Mouse (Mus musculus): ENCODE measurements at regions not wholly inside any gene's neighbourhood (a gene's known extent, or its start where the extent isn't known, plus 50 kb on each side); places are given as distances from the start of the nearest gene placed in this dataset.

- Histone ChIP-seq H3K4me3 (ENCODE audit: insufficient read depth, poor library complexity, severe bottlenecking) (no peak overlapping the region), H3ac (ENCODE audit: control insufficient read depth, insufficient read length, low read depth) (no peak overlapping the region), H3K79me2 (ENCODE audit: control insufficient read depth, insufficient read depth) (no peaks in the 10 kb centered on the region), H3K36me3 (ENCODE audit: control insufficient read depth, insufficient read depth) (no peaks in the 10 kb centered on the region), H3K27me3 (ENCODE audit: control insufficient read depth, insufficient read depth, insufficient read length) (no peaks in the 10 kb centered on the region), H3K79me3 (ENCODE audit: low read depth) (no peaks in the 10 kb centered on the region)
- TF ChIP-seq MAX (IDR thresholded peaks at IDR 0.05) = no peak
- TF ChIP-seq CEBPB (IDR thresholded peaks at IDR 0.05; ENCODE audit: low read depth) = no peak
- TF ChIP-seq USF1 (IDR thresholded peaks at IDR 0.05; ENCODE audit: low read depth) = no peak
- TF ChIP-seq MYOD1 (IDR thresholded peaks at IDR 0.05; ENCODE audit: control insufficient read depth, insufficient read length, low read depth) = no peak
- TF ChIP-seq CTCF (IDR thresholded peaks at IDR 0.05; ENCODE audit: control insufficient read depth, insufficient read depth, insufficient read length) = no peak
- TF ChIP-seq FOSL1 (IDR thresholded peaks at IDR 0.05; ENCODE audit: insufficient read depth, low read length, poor library complexity, severe bottlenecking) = no peak
These were observed 106.1 kb downstream of the Sec61b start for GRCm38 (mm10) chr4:47580556-47580955.

GRCm38 (mm10) chr4:47587256-47587655 lies 112.8 kb downstream of the Sec61b start:
- peaks cover 2% of the 10 kb centered on the region for H3K27me3 ChIP-seq (ENCODE audit: control insufficient read depth, insufficient read depth, insufficient read length)
- no peaks in the 10 kb centered on the region for H3K79me3 ChIP-seq (ENCODE audit: low read depth)
- no peak overlapping the region for H3ac ChIP-seq (ENCODE audit: control insufficient read depth, insufficient read length, low read depth)
- no peak overlapping the region for H3K4me3 ChIP-seq (ENCODE audit: insufficient read depth, poor library complexity, severe bottlenecking)
- no peak for TF ChIP-seq MAX (IDR thresholded peaks at IDR 0.05)
- no peak for TF ChIP-seq USF1 (IDR thresholded peaks at IDR 0.05; ENCODE audit: low read depth)
- TF ChIP-seq MYOD1 (IDR thresholded peaks at IDR 0.05; ENCODE audit: control insufficient read depth, insufficient read length, low read depth) = no peak
- no peak for TF ChIP-seq CEBPB (IDR thresholded peaks at IDR 0.05; ENCODE audit: low read depth)
- no peak for TF ChIP-seq MYOG (IDR thresholded peaks at IDR 0.05; ENCODE audit: control insufficient read depth, extremely low read depth, insufficient read length)
- no peak for TF ChIP-seq FOSL1 (IDR thresholded peaks at IDR 0.05; ENCODE audit: insufficient read depth, low read length, poor library complexity, severe bottlenecking)
- TF ChIP-seq CTCF (IDR thresholded peaks at IDR 0.05; ENCODE audit: control insufficient read depth, insufficient read depth, insufficient read length) = no peak
- no peaks in the 10 kb centered on the region for H3K36me3 ChIP-seq (ENCODE audit: control insufficient read depth, insufficient read depth)
- no peaks in the 10 kb centered on the region for H3K79me2 ChIP-seq (ENCODE audit: control insufficient read depth, insufficient read depth)

DNA sequence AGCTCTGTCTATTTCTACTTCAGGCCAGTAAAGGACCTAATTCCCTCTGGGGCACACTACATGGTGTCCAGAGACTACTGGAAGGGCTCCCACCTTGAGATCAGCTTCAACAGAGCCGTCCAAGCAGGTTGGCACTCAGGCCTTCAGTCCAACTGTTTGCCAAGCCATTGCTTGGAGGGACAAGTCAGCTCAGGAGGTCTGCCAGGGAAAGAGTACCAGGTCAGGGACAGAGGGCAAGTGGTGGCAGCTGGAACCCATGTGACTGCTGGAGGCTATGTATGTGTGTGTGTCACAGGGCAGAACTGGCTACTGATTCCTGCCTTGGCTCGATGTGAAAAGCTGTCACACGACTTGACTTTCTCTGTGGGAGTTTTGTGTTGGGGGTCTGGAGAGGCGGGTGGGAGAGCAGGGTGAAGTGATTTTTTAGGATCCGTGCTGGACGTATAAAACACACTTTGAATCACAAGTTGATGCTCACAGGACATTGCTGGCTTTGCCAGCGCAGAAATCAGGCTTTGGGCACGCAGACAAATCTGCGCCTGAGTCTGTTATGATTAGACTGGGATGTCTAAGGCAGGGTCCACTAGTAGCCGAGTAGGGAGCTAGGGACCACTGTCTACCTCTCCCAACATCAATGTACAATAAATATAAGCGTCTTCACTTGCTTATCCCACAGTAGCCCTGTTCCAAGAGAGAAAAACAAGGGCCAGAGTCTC lies 118.0 kb downstream of the Sec61b start:
- TF ChIP-seq CEBPB (IDR thresholded peaks at IDR 0.05; ENCODE audit: low read depth) = no peak
- TF ChIP-seq FOSL1 (IDR thresholded peaks at IDR 0.05; ENCODE audit: insufficient read depth, low read length, poor library complexity, severe bottlenecking) = no peak
- TF ChIP-seq USF1 (IDR thresholded peaks at IDR 0.05; ENCODE audit: low read depth) = no peak
- no peak for TF ChIP-seq MYOD1 (IDR thresholded peaks at IDR 0.05; ENCODE audit: control insufficient read depth, insufficient read length, low read depth)
- H3K79me3 ChIP-seq (ENCODE audit: low read depth) = no peaks in the 10 kb centered on the region
- H3K4me3 ChIP-seq (ENCODE audit: insufficient read depth, poor library complexity, severe bottlenecking) = no peak overlapping the region
- H3K36me3 ChIP-seq (ENCODE audit: control insufficient read depth, insufficient read depth) = no peaks in the 10 kb centered on the region
- H3K79me2 ChIP-seq (ENCODE audit: control insufficient read depth, insufficient read depth) = no peaks in the 10 kb centered on the region
- H3K27me3 ChIP-seq (ENCODE audit: control insufficient read depth, insufficient read depth, insufficient read length) = peaks cover 40% of the 10 kb centered on the region
- H3ac ChIP-seq (ENCODE audit: control insufficient read depth, insufficient read length, low read depth) = no peak overlapping the region

GRCm38 (mm10) chr4:47593155-47593554 lies 118.7 kb downstream of the Sec61b start:
- H3ac ChIP-seq (ENCODE audit: control insufficient read depth, insufficient read length, low read depth) = no peak overlapping the region
- peaks cover 47% of the 10 kb centered on the region for H3K27me3 ChIP-seq (ENCODE audit: control insufficient read depth, insufficient read depth, insufficient read length)
- H3K79me3 ChIP-seq (ENCODE audit: low read depth) = no peaks in the 10 kb centered on the region
- TF ChIP-seq USF1 (IDR thresholded peaks at IDR 0.05; ENCODE audit: low read depth) (no peak), CEBPB (IDR thresholded peaks at IDR 0.05; ENCODE audit: low read depth) (no peak), MYOG (IDR thresholded peaks at IDR 0.05; ENCODE audit: control insufficient read depth, extremely low read depth, insufficient read length) (no peak), MAX (IDR thresholded peaks at IDR 0.05) (no peak), FOSL1 (IDR thresholded peaks at IDR 0.05; ENCODE audit: insufficient read depth, low read length, poor library complexity, severe bottlenecking) (no peak), CTCF (IDR thresholded peaks at IDR 0.05; ENCODE audit: control insufficient read depth, insufficient read depth, insufficient read length) (no peak), MYOD1 (IDR thresholded peaks at IDR 0.05; ENCODE audit: control insufficient read depth, insufficient read length, low read depth) (no peak)
- H3K4me3 ChIP-seq (ENCODE audit: insufficient read depth, poor library complexity, severe bottlenecking) = no peak overlapping the region
- H3K36me3 ChIP-seq (ENCODE audit: control insufficient read depth, insufficient read depth) = no peaks in the 10 kb centered on the region
- H3K79me2 ChIP-seq (ENCODE audit: control insufficient read depth, insufficient read depth) = no peaks in the 10 kb centered on the region

GRCm38 (mm10) chr4:47594171-47594570 lies 119.7 kb downstream of the Sec61b start:
- TF ChIP-seq MYOD1 (IDR thresholded peaks at IDR 0.05; ENCODE audit: control insufficient read depth, insufficient read length, low read depth) = no peak
- no peak for TF ChIP-seq MYOG (IDR thresholded peaks at IDR 0.05; ENCODE audit: control insufficient read depth, extremely low read depth, insufficient read length)
- TF ChIP-seq CEBPB (IDR thresholded peaks at IDR 0.05; ENCODE audit: low read depth) = no peak
- TF ChIP-seq MAX (IDR thresholded peaks at IDR 0.05) = no peak
- TF ChIP-seq USF1 (IDR thresholded peaks at IDR 0.05; ENCODE audit: low read depth) = no peak
- TF ChIP-seq CTCF (IDR thresholded peaks at IDR 0.05; ENCODE audit: control insufficient read depth, insufficient read depth, insufficient read length) = no peak
- no peak for TF ChIP-seq FOSL1 (IDR thresholded peaks at IDR 0.05; ENCODE audit: insufficient read depth, low read length, poor library complexity, severe bottlenecking)
- H3K4me3 ChIP-seq (ENCODE audit: insufficient read depth, poor library complexity, severe bottlenecking) = no peak overlapping the region
- no peaks in the 10 kb centered on the region for H3K79me3 ChIP-seq (ENCODE audit: low read depth)
- no peaks in the 10 kb centered on the region for H3K79me2 ChIP-seq (ENCODE audit: control insufficient read depth, insufficient read depth)
- no peaks in the 10 kb centered on the region for H3K36me3 ChIP-seq (ENCODE audit: control insufficient read depth, insufficient read depth)
- H3ac ChIP-seq (ENCODE audit: control insufficient read depth, insufficient read length, low read depth) = no peak overlapping the region
- H3K27me3 ChIP-seq (ENCODE audit: control insufficient read depth, insufficient read depth, insufficient read length) = peaks cover 47% of the 10 kb centered on the region

GRCm38 (mm10) chr4:47595841-47596240 lies 121.4 kb downstream of the Sec61b start:
- TF ChIP-seq CEBPB (IDR thresholded peaks at IDR 0.05; ENCODE audit: low read depth) (no peak), MYOG (IDR thresholded peaks at IDR 0.05; ENCODE audit: control insufficient read depth, extremely low read depth, insufficient read length) (no peak), MYOD1 (IDR thresholded peaks at IDR 0.05; ENCODE audit: control insufficient read depth, insufficient read length, low read depth) (no peak), CTCF (IDR thresholded peaks at IDR 0.05; ENCODE audit: control insufficient read depth, insufficient read depth, insufficient read length) (no peak), FOSL1 (IDR thresholded peaks at IDR 0.05; ENCODE audit: insufficient read depth, low read length, poor library complexity, severe bottlenecking) (no peak), MAX (IDR thresholded peaks at IDR 0.05) (no peak), USF1 (IDR thresholded peaks at IDR 0.05; ENCODE audit: low read depth) (no peak)
- H3K79me3 ChIP-seq (ENCODE audit: low read depth) = no peaks in the 10 kb centered on the region
- H3K27me3 ChIP-seq (ENCODE audit: control insufficient read depth, insufficient read depth, insufficient read length) = peaks cover 47% of the 10 kb centered on the region
- H3K36me3 ChIP-seq (ENCODE audit: control insufficient read depth, insufficient read depth) = no peaks in the 10 kb centered on the region
- H3K4me3 ChIP-seq (ENCODE audit: insufficient read depth, poor library complexity, severe bottlenecking) = no peak overlapping the region
- H3ac ChIP-seq (ENCODE audit: control insufficient read depth, insufficient read length, low read depth) = no peak overlapping the region
- no peaks in the 10 kb centered on the region for H3K79me2 ChIP-seq (ENCODE audit: control insufficient read depth, insufficient read depth)
